Mouse (Mus musculus) frontal cortex, postnatal 10 days (tissue): ENCODE data around the gene Cant1.
A peak's percentile ranks its signal among the peaks of the same experiment; 100 is the strongest.
"Not testable (repeated sequence)": the region's sequence is repeated elsewhere in the genome, so short reads cannot be mapped to it uniquely, and the experiment has no call there.

Source experiments
- DNase-seq, 2 experiments: peaks; one replicate each; pipeline ENCODE4 v3.0.0; 2022; ENCODE audit warnings: low spot score in 2 of 2, mixed read lengths in 1 of 2

The Cant1 gene

GRCm38 (mm10) chr11:118408051-118408740 is 10.7 kb downstream of the Cant1 start:
- no peak for DNase-seq

GRCm38 (mm10) chr11:118407318-118407910 is 11.5 kb downstream of the Cant1 start:
- no peak for DNase-seq

GRCm38 (mm10) chr11:118406521-118406920 is 12.4 kb downstream of the Cant1 start:
- DNase-seq: no peak

- DNase-seq: no peak
These were observed 13.6 kb downstream of the Cant1 start for GRCm38 (mm10) chr11:118405311-118405710.

GRCm38 (mm10) chr11:118403951-118404899 is 14.7 kb downstream of the Cant1 start:
- DNase-seq: no peak

- DNase-seq: no peak
These were observed 15.7 kb downstream of the Cant1 start for GRCm38 (mm10) chr11:118403183-118403582.

GRCm38 (mm10) chr11:118401760-118402280 is 17.1 kb downstream of the Cant1 start, which contains the start of gene Lgals3bp:
TSS of gene Lgals3bp (minus strand) at chr11:118402092.
- DNase-seq: peak in 1 of 2 experiments; percentile 45

GRCm38 (mm10) chr11:118401195-118401594 is 17.7 kb downstream of the Cant1 start:
- DNase-seq: no peak

- no peak for DNase-seq
These were observed 18.3 kb downstream of the Cant1 start for GRCm38 (mm10) chr11:118400566-118400936.

GRCm38 (mm10) chr11:118399891-118400565 is 18.9 kb downstream of the Cant1 start:
- no peak for DNase-seq

- DNase-seq: no peak
These were observed 20.9 kb downstream of the Cant1 start for GRCm38 (mm10) chr11:118397806-118398530.

GRCm38 (mm10) chr11:118394538-118394937 is 24.3 kb downstream of the Cant1 start:
- DNase-seq: no peak

- no peak for DNase-seq
These were observed 24.9 kb downstream of the Cant1 start for GRCm38 (mm10) chr11:118393991-118394390.

GRCm38 (mm10) chr11:118387816-118388215 is 31.1 kb downstream of the Cant1 start:
- DNase-seq: not testable (repeated sequence)

GRCm38 (mm10) chr11:118379251-118380009 is 39.5 kb downstream of the Cant1 start:
- DNase-seq: peak; percentile 44 to 79

GRCm38 (mm10) chr11:118378656-118379055 is 40.2 kb downstream of the Cant1 start:
- no peak for DNase-seq

GRCm38 (mm10) chr11:118376323-118376722 is 42.6 kb downstream of the Cant1 start:
- DNase-seq: not testable (repeated sequence)

- DNase-seq: no peak
These were observed 43.0 kb downstream of the Cant1 start for GRCm38 (mm10) chr11:118375881-118376280.

- DNase-seq: no peak
These were observed 43.4 kb downstream of the Cant1 start for GRCm38 (mm10) chr11:118375461-118375860.

GRCm38 (mm10) chr11:118375006-118375405 is 43.9 kb downstream of the Cant1 start:
- no peak for DNase-seq
